Mouse (Mus musculus) ES-E14 (cell line): ENCODE measurements around the gene Cpn2.

Experiments used
- CHD2 ChIP-seq: IDR thresholded peaks from 2 replicates; pipeline ENCODE4 v1.6.1; 2014; ENCODE audit warnings: mild to moderate bottlenecking, low read depth, low read length, inconsistent platforms
- ZC3H11A ChIP-seq: IDR thresholded peaks from 2 replicates; pipeline ENCODE4 v1.6.1; 2012; ENCODE audit warnings: low read depth, mild to moderate bottlenecking, inconsistent platforms, low read length, borderline replicate concordance

- TF ChIP-seq ZC3H11A: no peak
- TF ChIP-seq CHD2: no peak
These were observed 27.8 kb upstream of the Cpn2 start for GRCm38 (mm10) chr16:30295106-30295505.
